Mouse (Mus musculus) brain, embryonic 14.5 days (tissue): ENCODE results near the gene Ankrd50. TPM values are rescaled to one million over a fixed set of nuclear protein-coding genes. Genes with fewer than 3 reads are reported as not detected.

Source experiments
- DNase-seq: peaks from one replicate; pipeline ENCODE4 v3.0.0-alpha.2; 2011; ENCODE audit warnings: low read depth
- CTCF ChIP-seq: fragments of 200-500 bp; IDR thresholded peaks from 2 replicates; pipeline ENCODE4 v1.5.1; 2012; ENCODE audit warnings: inconsistent platforms, mild to moderate bottlenecking, moderate library complexity, borderline replicate concordance; ENCODE audit not compliant: insufficient read depth, insufficient read length; ENCODE audit errors: extremely low read depth
- POLR2A ChIP-seq: fragments of 200-500 bp; IDR thresholded peaks from 2 replicates; pipeline ENCODE4 v1.6.1; 2012; ENCODE audit warnings: mild to moderate bottlenecking, inconsistent platforms, borderline replicate concordance; ENCODE audit not compliant: poor library complexity, insufficient read depth, insufficient read length, severe bottlenecking; ENCODE audit errors: extremely low read depth
- polyA plus RNA-seq: library from polyadenylated mRNA; depleted of rRNA; stranded (reverse); fragments of >200 nt; gene quantifications from 2 replicates; pipeline ENCODE4 v1.2.3, GENCODE M21; 2012

Gene Ankrd50
- polyA plus RNA-seq, 1 experiment: 64.7 TPM

DNA sequence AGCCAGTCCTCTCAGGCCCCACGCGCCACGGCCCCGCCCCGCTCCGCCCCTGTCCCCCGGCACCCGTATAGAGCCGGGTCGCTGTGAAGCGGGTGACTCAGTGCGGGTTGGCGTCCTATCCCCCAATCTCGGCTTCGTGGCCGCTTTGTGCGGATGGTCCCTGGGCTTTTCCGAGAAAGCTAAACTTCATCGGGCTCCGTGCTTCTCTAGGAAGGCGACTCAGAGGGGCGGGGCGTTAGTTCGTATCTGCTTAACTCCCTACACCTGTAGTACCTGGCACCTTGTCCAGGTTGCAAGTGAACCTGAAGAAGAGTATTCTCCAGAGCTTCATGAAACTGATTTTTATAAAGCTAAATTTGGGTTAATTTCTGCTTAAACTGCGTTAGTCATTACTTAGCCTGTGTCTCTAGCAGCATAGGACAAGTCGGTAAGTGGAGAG is 482 bp upstream of the Ankrd50 start:
- no peak for DNase-seq
- no peak for TF ChIP-seq CTCF
- TF ChIP-seq POLR2A: peak; percentile 16; the same call in 1 of the 2 replicates

DNA sequence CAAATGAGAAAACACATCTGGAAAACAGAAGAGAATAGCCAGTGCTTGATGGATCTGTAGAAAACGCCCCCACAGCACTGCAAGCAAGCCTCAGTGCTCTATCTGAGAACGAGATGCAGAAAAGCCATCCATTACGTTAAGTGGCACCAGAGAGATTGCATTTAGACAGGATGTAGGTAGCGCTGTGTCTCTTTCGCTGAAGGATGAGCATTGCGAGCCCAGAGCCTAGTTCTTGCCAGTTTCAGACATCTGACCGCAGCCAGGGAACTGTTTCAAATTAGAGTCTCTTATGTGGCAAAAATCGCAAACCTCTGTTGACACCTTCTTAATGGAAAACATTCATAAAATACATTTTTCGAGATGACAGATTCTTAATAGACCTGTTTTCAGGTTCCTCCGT is 1.1 kb downstream of the Ankrd50 start:
- peak; percentile 73 for DNase-seq
- TF ChIP-seq CTCF (no peak), POLR2A (no peak)

DNA sequence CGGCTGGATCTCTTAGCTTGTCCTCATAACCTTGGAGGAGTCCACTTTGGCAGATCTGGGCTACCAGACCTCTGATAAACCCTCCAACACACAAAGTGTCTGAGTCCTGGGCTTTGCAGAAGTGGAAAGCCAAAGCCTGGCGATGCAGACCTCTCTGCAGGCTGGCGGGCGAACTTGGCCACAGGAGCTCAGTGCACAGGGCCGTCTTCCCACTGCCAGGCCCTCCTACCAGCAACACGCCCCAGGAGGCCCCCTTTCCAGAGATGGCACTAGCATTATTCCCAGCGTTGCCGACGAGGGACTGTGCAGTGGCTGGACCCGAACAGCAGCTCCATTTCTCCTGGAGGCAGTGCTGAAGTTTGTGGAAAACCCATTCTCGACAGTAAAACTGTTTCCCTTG is 1.9 kb downstream of the Ankrd50 start:
- DNase-seq: peak; percentile 40
- no peak for TF ChIP-seq CTCF
- TF ChIP-seq POLR2A: no peak

DNA sequence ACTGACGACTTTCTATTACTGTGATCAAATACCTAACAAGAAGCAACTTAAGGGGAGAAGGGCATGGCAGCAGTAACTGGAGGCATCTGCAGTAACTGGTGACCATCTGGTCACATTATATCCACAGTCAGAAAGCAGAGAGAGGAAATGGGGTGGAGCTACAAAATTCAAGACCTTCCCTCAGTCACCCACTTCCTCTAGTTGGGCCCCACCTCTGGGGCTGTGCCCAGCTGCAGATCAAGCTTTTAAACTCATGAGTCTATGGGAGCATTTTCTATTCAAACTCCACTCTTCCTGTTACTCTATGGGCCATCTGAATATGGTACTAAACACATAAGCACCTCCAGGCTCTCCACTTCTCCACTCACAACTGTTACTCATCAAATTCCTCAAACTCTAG is 3.5 kb downstream of the Ankrd50 start:
- no peak for DNase-seq

DNA sequence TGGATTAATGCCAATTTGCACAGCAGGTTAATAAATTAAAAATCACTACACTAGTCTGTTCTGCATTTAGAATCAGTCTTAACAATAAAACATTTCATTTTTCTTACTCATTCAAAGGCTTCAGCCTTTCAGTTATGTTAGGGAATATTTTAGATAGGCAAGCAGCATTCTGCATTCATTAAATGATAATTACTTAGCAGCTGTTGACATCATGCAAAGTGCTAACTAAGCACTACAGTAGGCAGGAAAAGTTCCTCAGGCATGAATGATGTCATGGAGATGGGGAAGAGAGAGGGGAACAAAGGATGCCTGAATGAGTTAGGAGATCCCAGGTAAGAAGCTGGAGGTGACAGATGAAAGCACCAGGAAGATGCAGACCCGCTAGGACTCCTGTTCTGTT is 6.7 kb downstream of the Ankrd50 start:
- TF ChIP-seq POLR2A (no peak), CTCF (no peak)
- DNase-seq: peak; percentile 61

More for the DNA sequence above, 3.5 kb downstream of the Ankrd50 start:
- TF ChIP-seq CTCF (no peak), POLR2A (no peak)

DNA sequence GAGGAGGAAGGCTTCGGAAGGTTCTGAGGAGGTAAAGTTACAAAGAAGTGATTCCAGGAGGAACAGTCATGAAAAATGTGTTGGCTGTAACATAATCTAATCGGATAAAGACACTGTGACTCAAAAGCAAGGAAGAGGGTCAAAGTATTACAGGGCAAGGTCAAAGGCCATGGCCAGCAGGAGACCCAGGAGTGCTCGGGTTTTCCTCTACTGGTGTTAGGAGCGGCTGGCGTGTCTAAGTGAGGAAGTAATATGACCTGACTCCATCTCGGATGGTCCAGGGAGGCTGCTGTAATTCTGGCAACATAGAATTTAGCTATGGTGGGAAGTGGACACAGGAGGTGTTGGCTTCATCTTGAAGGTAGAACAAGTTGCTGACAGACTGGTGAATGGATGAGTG is 9.1 kb downstream of the Ankrd50 start:
- TF ChIP-seq CTCF (no peak), POLR2A (no peak)
- DNase-seq: no peak

DNA sequence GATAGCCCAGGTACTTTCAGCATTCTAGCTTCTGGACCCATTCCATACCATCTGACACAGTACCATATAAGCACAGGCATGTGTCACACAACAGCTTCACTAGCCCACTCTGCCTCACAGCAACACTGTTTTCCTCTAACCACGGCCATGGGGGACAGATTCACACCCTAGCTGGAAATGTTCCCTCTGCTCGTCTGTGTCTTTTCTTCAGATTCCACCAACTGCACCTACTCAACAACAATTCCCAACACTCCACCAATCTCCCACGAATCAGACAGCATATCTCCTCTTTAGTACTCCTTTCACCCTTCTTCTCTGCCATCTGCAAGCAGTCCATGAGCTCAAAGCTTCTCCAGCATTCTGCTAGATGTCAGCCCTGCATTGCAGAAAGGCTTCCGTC is 11.5 kb downstream of the Ankrd50 start:
- DNase-seq: no peak
- TF ChIP-seq POLR2A (no peak), CTCF (no peak)

DNA sequence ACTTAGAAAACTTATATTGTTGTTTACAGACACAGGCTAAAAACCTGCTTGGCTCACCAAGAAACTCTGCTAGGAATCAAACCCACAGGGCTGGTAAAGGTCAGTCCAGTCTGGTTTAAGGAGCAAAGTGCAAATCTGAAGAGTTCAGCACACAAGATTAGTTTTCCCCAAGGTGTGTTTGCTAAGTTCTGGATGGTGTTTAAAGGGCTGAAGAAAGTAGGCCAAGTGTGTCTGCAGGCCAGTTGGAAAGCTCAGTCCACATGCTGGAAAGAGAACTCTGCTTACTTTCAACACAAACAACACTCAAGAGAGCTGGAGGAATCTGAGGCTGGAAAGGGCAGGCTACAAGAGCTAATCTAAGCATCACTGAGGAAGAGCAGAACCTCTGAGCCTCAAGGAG is 13.1 kb downstream of the Ankrd50 start:
- TF ChIP-seq POLR2A (no peak), CTCF (no peak)
- no peak for DNase-seq

DNA sequence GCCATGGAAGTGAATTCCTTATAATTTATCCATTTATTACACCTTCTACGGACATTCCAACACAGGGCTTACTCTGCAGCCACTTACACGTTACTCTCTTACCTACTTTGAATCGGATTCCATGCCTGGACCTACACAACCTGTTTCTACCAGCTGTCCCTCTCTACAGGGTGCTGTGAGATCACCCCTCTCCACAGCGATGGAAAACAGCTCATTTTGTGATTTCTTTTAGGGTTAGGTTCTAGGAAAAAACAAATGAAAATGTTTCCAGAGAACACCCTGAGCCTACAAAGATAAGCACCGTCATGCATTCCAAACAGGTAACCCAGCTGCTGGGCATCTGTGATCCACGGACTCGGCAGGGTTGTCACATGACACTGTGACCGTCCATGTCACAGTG is 16.5 kb downstream of the Ankrd50 start:
- no peak for DNase-seq
- TF ChIP-seq POLR2A (no peak), CTCF (no peak)

DNA sequence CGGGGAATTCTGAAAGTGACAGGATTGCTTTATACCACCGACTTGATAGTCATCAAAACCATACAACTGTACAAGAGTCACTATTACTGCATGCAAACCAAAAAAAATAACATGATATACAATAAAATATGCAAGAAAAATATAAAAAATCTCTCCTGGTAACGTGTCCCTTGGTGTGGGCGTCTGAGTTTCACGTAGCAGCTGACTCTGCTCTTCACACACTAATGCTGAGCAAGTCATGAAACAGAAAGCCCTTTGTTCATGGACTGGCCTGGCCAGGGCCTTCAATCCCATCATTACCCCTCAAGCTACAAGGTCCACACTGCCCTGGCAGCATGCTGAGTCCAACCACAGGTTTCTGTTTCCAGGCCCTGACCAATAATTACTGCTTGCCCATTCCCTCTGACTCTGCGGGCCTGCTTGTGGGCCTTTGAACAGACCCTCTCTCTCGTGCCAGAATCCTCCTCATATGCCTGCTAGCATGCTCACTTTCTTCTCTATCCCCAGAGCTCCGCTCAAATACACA is 17.7 kb downstream of the Ankrd50 start:
- TF ChIP-seq POLR2A: no peak
- TF ChIP-seq CTCF: no peak
- DNase-seq: no peak

DNA sequence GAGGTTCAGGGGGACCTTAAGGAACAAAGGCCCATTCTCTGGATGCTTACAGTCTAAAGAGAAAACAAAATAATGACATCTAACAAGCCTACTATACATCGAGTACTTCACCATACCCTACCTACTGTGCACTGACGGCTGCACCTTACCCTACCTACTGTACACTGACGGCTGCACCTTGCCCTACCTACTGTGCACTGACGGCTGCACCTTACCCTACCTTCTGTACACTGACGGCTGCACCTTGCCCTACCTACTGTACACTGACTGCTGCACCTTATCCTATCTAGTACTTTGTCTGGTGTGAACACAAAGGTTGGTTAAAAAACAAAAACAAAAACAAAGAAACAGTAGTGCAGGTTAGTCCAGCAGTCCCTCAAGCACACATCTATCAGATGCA is 18.5 kb downstream of the Ankrd50 start:
- no peak for DNase-seq
- no peak for TF ChIP-seq POLR2A
- TF ChIP-seq CTCF: no peak

DNA sequence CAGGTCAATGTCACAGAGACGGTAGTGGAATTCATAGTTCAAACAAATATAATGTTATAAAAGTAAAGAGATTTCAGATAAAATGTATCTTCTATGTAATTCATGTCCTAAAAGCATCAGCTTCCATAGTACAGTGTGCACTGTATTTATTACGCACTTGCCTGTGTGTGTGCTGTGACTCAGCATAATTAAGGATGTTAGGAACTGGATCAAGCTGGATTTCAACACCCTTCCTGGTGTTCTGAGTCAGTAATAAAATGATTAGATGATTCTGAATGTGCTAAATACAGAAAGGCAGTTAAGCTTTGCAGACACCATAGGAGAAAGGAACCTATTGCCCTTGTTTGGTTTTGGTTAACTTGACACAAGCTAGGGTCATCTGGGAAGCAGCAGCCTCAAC is 21.5 kb downstream of the Ankrd50 start:
- no peak for TF ChIP-seq POLR2A
- TF ChIP-seq CTCF: no peak
- DNase-seq: no peak

DNA sequence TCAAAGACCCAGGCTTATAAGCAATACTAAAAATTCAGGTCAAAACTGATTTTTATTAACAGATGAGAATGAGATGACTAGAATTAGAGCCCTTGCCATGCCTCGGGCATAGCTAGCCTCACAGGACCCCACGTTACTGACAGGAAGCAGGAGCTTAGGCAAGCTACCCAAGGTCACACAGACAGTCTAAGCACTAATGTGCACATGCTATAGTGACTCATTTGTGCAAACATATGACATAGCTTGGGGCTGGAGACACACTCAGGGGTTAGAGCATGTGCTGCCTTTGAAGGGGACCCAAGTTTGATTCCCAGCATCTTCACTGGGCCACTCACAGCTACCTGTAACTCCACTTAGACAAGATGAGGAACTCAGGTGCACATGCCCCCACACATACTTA is 22.9 kb downstream of the Ankrd50 start:
- TF ChIP-seq POLR2A: no peak
- DNase-seq: no peak

DNA sequence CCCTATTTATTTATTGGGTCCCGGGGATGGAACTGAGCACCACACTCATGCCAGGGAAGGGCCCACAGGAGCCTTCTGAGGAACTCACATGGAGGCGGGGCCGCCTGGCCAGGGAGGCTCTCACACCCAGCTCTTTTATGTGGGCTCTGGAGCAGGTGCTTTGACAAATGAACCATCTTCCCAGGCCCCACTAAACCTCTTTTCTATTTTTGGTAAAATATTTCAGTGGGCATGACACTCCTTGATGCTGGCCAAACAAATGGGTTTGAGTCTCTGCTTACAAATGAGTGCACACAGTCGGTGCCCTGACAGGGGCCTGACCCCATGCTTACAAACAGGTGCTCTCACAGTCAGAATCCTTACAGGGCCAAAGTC is 24.4 kb downstream of the Ankrd50 start:
- TF ChIP-seq POLR2A (no peak), CTCF (no peak)
- DNase-seq: no peak
